Mouse (Mus musculus) small intestine, adult 2 months (tissue): ENCODE measurements around the gene Gm20708. TPM values are rescaled to one million over a fixed set of nuclear protein-coding genes. Genes with fewer than 3 reads are reported as not detected.
A peak's percentile ranks its signal among the peaks of the same experiment; 100 is the strongest.

Experiments
- H3K27ac ChIP-seq: fragments of 200-500 bp; 2 replicates; pipeline ENCODE4 v1.5.1; 2012; ENCODE audit warnings: low read depth, low read length, control low read depth, inconsistent platforms; ENCODE audit not compliant: insufficient read depth
- H3K27me3 ChIP-seq: fragments of 200-500 bp; 2 replicates; pipeline ENCODE4 v1.6.1; 2012; ENCODE audit warnings: mild to moderate bottlenecking, moderate library complexity, low read length, inconsistent platforms; ENCODE audit not compliant: control insufficient read depth, insufficient read depth
- H3K36me3 ChIP-seq: fragments of 200-500 bp; 2 replicates; pipeline ENCODE4 v1.6.1; 2012; ENCODE audit warnings: mild to moderate bottlenecking, low read length, control low read depth, inconsistent platforms; ENCODE audit not compliant: control insufficient read depth, insufficient read depth
- H3K4me1 ChIP-seq: fragments of 200-500 bp; 2 replicates; pipeline ENCODE4 v1.6.1; 2012; ENCODE audit warnings: low read length, inconsistent platforms, mixed read lengths; ENCODE audit not compliant: control insufficient read depth, insufficient read depth, insufficient read length
- H3K4me3 ChIP-seq: fragments of 200-500 bp; 2 replicates; pipeline ENCODE4 v1.5.1; 2012; ENCODE audit warnings: low read depth, mild to moderate bottlenecking, control low read depth, inconsistent platforms, low read length, moderate library complexity
- CTCF ChIP-seq: fragments of 200-500 bp; IDR thresholded peaks from 2 replicates; pipeline ENCODE4 v1.5.1; 2012; ENCODE audit warnings: low read depth, mild to moderate bottlenecking, control low read depth, inconsistent platforms, low read length, moderate library complexity, mixed read lengths; ENCODE audit not compliant: insufficient replicate concordance, insufficient read length; ENCODE audit errors: extremely low read depth
- POLR2A ChIP-seq: fragments of 200-500 bp; IDR thresholded peaks from 2 replicates; pipeline ENCODE4 v1.6.1; 2012; ENCODE audit warnings: low read depth, mild to moderate bottlenecking, control low read depth, inconsistent platforms, low read length, moderate library complexity
- WGBS: fragments of 180-500 bp; shearing (Covaris S2); methylation state at CpG from one replicate; pipeline ENCODE4 v1.1.7; 2018; 5-methylcytosine and 5-hydroxymethylcytosine counted together
- polyA plus RNA-seq: library from polyadenylated mRNA; depleted of rRNA; stranded (reverse); fragments of >200 nt; gene quantifications from 2 replicates; pipeline ENCODE4 v1.2.3, GENCODE M21; 2012

Gene Gm20708
- polyA plus RNA-seq, 1 experiment: 0.06 TPM

DNA sequence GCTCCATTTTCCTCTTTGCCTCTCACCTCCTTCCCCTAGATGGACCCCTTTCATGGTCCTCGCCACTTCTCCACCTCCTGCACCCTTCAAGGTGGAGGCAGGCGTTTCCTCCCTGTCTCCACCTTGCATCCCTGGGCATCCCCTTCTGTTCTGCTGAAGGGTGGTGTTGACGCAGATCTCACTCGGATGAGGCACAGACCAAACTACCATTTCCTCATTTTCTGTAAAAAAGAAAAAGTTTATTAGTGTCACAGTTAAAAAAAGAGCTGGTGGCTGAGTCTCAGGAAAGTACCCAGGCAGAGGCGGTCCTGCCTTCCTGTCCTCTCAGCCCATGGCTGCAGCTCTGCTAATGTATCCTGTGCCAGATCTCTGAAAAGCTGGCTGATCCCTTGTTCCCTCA is 10.3 kb upstream of the Gm20708 start:
- Histone ChIP-seq H3K27ac (peak overlapping the region; percentile 29; the same call in 1 of the 2 replicates), H3K36me3 (no peaks in the 10 kb centered on the region)

DNA sequence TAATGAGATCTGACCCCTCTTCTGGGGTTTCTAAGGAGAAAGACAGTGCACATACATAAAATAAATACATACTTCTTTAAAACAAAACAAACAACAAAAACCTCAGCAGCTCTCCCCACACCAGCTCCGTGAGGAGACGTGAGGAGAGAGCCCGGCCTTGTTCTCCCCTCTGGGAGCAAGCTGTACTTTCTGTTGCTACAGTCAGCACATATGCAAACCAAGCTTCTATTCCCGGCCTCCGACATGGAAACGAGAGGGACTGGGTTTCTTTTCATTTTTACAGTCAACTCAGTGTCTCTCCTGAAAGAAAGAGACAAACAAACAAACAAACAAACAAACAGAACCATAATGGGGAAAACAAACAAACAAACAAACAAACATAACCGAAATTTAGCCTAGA is 9.4 kb upstream of the Gm20708 start:
- TF ChIP-seq CTCF (no peak), POLR2A (no peak)
- 87% methylated on average over 7 of the region's 7 CpGs for WGBS
- Histone ChIP-seq H3K36me3 (no peaks in the 10 kb centered on the region), H3K4me3 (no peak overlapping the region), H3K27me3 (no peaks in the 10 kb centered on the region), H3K4me1 (peaks cover 4% of the 10 kb centered on the region; the same call in 1 of the 2 replicates), H3K27ac (no peak overlapping the region)

More for the DNA sequence above, 10.3 kb upstream of the Gm20708 start:
- Histone ChIP-seq H3K4me3 (no peak overlapping the region), H3K27me3 (no peaks in the 10 kb centered on the region), H3K4me1 (peaks cover 4% of the 10 kb centered on the region; the same call in 1 of the 2 replicates)
- 73% methylated on average over 5 of the region's 5 CpGs for WGBS
- TF ChIP-seq POLR2A (no peak), CTCF (no peak)

DNA sequence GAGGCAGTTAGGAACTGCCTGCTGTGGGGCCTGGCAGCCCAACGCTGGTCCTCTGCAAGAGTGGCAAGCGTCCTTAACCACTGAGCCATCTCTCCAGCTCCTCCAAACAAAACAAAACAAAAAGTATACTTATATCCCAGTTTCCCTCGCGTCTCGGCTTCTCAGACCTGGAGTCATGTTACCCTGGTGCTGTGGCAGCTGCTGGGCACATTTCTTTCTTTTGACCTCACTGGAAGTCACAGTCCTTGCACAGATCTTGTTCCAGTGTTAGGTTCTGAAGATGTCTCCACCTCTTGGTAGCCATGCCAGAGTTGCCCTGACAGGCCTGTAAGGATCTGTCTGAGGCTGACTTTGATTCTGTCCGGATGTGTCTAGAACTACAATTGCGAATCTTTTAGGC is 7.8 kb upstream of the Gm20708 start:
- Histone ChIP-seq H3K4me1 (peaks cover 4% of the 10 kb centered on the region; the same call in 1 of the 2 replicates), H3K4me3 (no peak overlapping the region), H3K36me3 (no peaks in the 10 kb centered on the region), H3K27me3 (no peaks in the 10 kb centered on the region), H3K27ac (no peak overlapping the region)
- 88% methylated on average over 7 of the region's 7 CpGs for WGBS
- TF ChIP-seq POLR2A (no peak), CTCF (no peak)

GRCm38 (mm10) chr11:117803166-117803688 is 6.2 kb upstream of the Gm20708 start:
- Histone ChIP-seq H3K4me3 (no peak overlapping the region), H3K27me3 (no peaks in the 10 kb centered on the region), H3K4me1 (peaks cover 4% of the 10 kb centered on the region; the same call in 1 of the 2 replicates), H3K27ac (no peak overlapping the region), H3K36me3 (no peaks in the 10 kb centered on the region)
- TF ChIP-seq CTCF (no peak), POLR2A (no peak)
- 63% methylated on average over 3 of the region's 3 CpGs for whole genome bisulfite sequencing

DNA sequence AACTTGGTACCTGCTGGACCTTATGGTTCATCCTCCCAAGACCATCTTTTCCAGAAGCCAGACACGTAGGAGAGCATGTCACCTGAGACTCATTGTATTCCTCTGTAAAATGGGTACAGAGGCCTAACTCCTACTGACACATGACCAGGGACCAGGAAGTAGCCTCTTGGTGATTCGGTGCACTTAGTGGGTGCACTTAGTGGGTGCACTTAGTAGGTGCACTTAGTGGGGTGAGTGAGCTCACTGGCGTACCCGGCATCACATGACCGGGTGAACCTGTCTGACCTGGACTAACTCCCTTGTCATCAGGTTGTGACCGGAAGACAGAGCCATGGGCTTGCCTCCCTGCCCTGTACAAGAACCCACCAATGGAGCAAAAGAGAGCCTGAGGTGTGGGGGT is 2.7 kb upstream of the Gm20708 start:
- H3K4me1 ChIP-seq: peaks cover 10% of the 10 kb centered on the region; the same call in 1 of the 2 replicates
- TF ChIP-seq CTCF (no peak), POLR2A (no peak)
- WGBS: 91% methylated on average over 6 of the region's 6 CpGs
- H3K27ac ChIP-seq: no peak overlapping the region
- no peak overlapping the region for H3K4me3 ChIP-seq
- no peaks in the 10 kb centered on the region for H3K36me3 ChIP-seq
- H3K27me3 ChIP-seq: no peaks in the 10 kb centered on the region

DNA sequence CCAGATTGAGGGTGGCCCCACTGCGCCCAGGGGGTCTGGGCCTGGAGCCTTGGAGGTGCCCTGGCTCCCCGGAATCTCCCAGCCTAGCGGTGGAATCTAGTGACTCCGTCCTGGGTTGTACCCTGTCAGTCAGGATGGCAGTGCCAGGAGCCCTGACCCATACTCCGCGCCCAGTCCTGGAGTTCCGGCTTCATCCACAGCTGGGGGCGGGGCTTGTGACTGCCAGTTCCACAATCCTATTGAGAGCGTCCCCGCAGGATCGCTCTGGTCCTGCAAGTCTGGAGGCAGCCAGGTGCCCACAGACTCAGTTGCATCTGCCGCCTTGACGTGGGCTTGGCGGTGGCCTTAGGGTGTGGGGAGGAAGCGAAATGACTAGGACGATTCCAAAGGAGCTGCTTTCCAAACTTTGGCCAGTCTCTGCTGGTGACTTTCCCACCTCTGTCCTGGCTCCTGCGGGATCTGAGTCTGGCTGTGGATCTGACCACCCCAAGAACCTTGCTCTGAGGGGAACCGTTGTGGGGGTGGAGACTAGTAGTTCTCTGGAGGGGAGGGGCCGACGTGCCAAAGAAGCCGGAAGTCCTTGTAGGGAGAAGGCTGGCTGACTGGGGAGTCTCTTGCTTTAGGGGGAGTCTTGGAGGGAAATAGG is 1.1 kb downstream of the Gm20708 start:
- Histone ChIP-seq H3K4me1 (peaks cover 25% of the 10 kb centered on the region), H3K36me3 (peaks cover 21% of the 10 kb centered on the region), H3K4me3 (peak overlapping the region; percentile 92), H3K27ac (peak overlapping the region; percentile 88), H3K27me3 (no peaks in the 10 kb centered on the region)
- TF ChIP-seq CTCF (peak; percentile 22; the same call in 1 of the 2 replicates), POLR2A (peak; percentile 49)
- WGBS: under 1% methylated on average over 21 of the region's 21 CpGs

DNA sequence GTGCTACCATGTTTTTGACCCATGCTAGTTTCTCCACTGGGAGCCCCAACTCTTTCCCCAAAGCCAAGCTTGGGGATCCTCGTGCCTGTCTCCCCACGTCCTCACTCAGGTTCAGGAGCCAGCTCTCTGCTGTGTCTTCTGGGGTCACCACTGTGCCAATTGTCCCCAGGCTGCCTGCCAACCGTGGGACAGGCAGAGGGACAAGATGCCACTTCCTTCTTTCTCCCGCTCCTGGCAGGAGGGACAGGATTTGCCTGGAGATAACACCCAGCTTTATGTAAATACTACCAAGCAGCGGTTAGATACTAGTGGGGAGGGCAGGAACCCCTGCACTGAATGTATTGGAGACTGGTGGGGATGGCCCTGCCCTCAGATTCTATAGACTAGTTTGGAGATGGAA is 4.4 kb downstream of the Gm20708 start:
- peak overlapping the region; percentile 27 for H3K27ac ChIP-seq
- H3K36me3 ChIP-seq: peaks cover 35% of the 10 kb centered on the region
- WGBS: 20% methylated on average over 5 of the region's 5 CpGs

More for the DNA sequence above, 4.4 kb downstream of the Gm20708 start:
- Histone ChIP-seq H3K4me1 (peaks cover 39% of the 10 kb centered on the region), H3K27me3 (no peaks in the 10 kb centered on the region), H3K4me3 (no peak overlapping the region)
- TF ChIP-seq CTCF (no peak), POLR2A (no peak)
